Mouse (Mus musculus) neural tube, embryonic 12.5 days (tissue): Measurements from ENCODE around the gene Gls. TPM values are rescaled to one million over a fixed set of nuclear protein-coding genes. Genes with fewer than 3 reads are reported as not detected.

Experiments used
- ATAC-seq: fragments of 200-750 bp; cut with Nextera tagmentation; 2 replicates; pipeline ENCODE4 v1.8.0; 2017; ENCODE audit warnings: low read depth, mild to moderate bottlenecking, moderate TSS enrichment, moderate library complexity; ENCODE audit not compliant: low FRiP score
- H3K27ac ChIP-seq: fragments of 300-500 bp; sonication (generic); 2 replicates; pipeline ENCODE4 v1.5.1; 2016
- H3K27me3 ChIP-seq: fragments of 300-500 bp; sonication (generic); replicated peaks from 2 replicates; pipeline ENCODE4 v1.6.1; 2016; ENCODE audit warnings: mild to moderate bottlenecking
- H3K36me3 ChIP-seq: fragments of 300-500 bp; sonication (generic); 2 replicates; pipeline ENCODE4 v1.6.1; 2016; ENCODE audit warnings: mild to moderate bottlenecking
- H3K4me1 ChIP-seq: fragments of 300-500 bp; sonication (generic); 2 replicates; pipeline ENCODE4 v1.6.1; 2016
- H3K4me2 ChIP-seq: fragments of 300-500 bp; sonication (generic); replicated peaks from 2 replicates; pipeline ENCODE4 v1.6.1; 2016; ENCODE audit warnings: mild to moderate bottlenecking
- H3K4me3 ChIP-seq: fragments of 300-500 bp; sonication (generic); 2 replicates; pipeline ENCODE4 v1.5.1; 2016
- H3K9ac ChIP-seq: fragments of 300-500 bp; sonication (generic); 2 replicates; pipeline ENCODE4 v1.6.1; 2016; ENCODE audit warnings: mild to moderate bottlenecking
- H3K9me3 ChIP-seq: fragments of 300-500 bp; sonication (generic); 2 replicates; pipeline ENCODE4 v1.6.1; 2016; ENCODE audit warnings: mild to moderate bottlenecking
- WGBS: fragments of 180-500 bp; shearing (Covaris S2); methylation state at CpG from one replicate; pipeline ENCODE4 v1.1.7; 2016; 5-methylcytosine and 5-hydroxymethylcytosine counted together
- polyA plus RNA-seq: library from polyadenylated mRNA; unstranded; fragments of >200 nt; fragmentation: Nextera tagmentation; extraction: Ambion mirVana; gene quantifications from 2 replicates; pipeline ENCODE4 v1.2.1, GENCODE M21; 2016

The Gls gene
- polyA plus RNA-seq, 1 experiment from 2014 or later, result 38.3 TPM

DNA sequence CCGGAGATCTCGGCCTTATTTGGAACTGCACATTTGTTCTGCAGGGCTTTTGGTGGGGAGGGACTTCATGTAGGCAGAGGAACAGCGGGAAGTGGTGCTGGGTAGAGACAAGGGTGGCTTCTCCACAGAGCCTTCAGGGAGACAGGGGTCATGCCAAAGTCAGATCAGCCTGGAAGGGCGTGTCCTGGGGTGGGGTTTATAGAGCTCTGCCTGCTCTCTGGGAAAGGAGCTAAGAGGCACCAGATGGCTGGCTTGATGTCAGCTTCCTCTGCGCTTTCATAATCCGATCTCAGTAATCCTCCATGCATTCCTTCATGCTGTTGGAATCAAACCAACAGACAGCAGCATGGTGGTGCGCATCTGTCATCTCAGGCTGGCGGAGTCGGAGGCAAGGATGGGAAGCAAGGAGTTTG, 83.1 kb downstream of the Gls start:
- Histone ChIP-seq H3K4me2 (no peak overlapping the region), H3K9ac (no peak overlapping the region), H3K36me3 (peaks cover 5% of the 10 kb centered on the region; the same call in 1 of the 2 replicates), H3K4me3 (no peak overlapping the region), H3K9me3 (no peaks in the 10 kb centered on the region), H3K27ac (no peak overlapping the region), H3K27me3 (no peaks in the 10 kb centered on the region), H3K4me1 (peaks cover 3% of the 10 kb centered on the region; the same call in 1 of the 2 replicates)
- WGBS, result 54% methylated on average over 9 of the region's 9 CpGs
- ATAC-seq, result no peak

DNA sequence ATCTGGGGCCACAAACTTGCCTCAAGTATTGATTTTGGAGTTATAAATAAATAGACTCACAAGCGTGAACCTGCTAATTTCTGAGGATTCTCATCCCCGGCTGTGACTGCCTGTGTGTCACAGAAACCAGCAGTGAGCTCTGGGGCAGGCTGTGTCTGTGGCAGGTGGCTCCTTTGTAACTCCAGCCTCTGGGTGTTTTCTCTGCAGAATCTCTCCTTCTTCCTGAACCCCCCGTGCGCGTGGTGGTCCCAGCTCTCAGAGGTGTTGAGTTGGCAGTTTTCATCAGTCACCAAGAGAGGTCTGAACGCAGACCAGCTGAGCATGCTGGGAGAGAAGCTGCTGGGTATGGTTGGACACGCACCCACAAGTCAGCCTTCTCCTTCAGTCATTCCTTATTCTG, 84.3 kb downstream of the Gls start:
- Histone ChIP-seq H3K27me3 (no peaks in the 10 kb centered on the region), H3K9me3 (no peaks in the 10 kb centered on the region), H3K9ac (no peak overlapping the region), H3K36me3 (no peaks in the 10 kb centered on the region; the same call in 1 of the 2 replicates), H3K27ac (no peak overlapping the region), H3K4me2 (no peak overlapping the region), H3K4me3 (no peak overlapping the region), H3K4me1 (peaks cover 3% of the 10 kb centered on the region; the same call in 1 of the 2 replicates)
- no peak for ATAC-seq
- 74% methylated on average over 7 of the region's 7 CpGs for WGBS

DNA sequence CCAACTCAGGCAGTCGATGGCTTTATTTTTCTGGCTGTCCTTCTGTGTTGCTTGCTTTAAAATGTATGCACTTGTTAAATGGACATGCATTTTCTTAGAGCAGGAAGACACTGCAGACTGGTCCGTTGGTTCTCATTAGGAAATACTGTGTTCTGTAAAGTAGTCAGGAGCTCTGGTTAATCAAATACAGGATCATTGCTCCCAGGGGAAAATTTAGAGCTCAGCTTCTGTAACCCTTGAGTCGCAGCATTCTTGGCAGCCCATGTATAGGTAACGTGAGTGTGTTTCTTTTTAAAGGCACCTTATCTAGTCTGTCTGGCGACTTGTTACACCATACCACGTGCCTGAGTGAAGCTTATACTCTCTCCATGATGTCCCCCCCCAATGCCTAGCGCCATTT, 84.9 kb downstream of the Gls start:
- Histone ChIP-seq H3K9me3 (no peaks in the 10 kb centered on the region), H3K4me1 (peaks cover 3% of the 10 kb centered on the region; the same call in 1 of the 2 replicates), H3K4me3 (no peak overlapping the region), H3K4me2 (no peak overlapping the region), H3K9ac (no peak overlapping the region), H3K27ac (no peak overlapping the region), H3K27me3 (no peaks in the 10 kb centered on the region), H3K36me3 (no peaks in the 10 kb centered on the region; the same call in 1 of the 2 replicates)
- 80% methylated on average over 7 of the region's 7 CpGs for WGBS
- no peak for ATAC-seq

DNA sequence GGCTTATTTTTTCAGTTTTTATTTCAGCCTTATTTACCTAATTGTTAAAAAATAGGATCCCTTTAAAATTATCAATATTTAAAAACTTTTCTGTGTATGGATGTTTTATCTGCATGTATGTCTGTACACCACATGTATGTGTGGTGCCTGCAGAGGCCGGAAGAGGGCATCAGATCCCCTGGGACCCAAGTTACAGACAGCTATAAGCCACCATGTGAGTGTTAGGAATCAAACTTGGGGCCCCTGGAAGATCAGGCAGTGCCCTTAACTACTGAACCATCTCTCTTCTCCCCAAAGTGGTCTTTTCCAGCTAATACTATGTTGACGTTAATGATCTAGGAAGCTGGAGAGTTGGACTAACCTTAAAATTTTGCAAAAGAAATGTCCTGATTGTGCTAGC, 85.6 kb downstream of the Gls start:
- no peak overlapping the region for H3K27ac ChIP-seq
- WGBS, result 90% methylated on average over 2 of the region's 2 CpGs
- no peak overlapping the region for H3K9ac ChIP-seq
- H3K36me3 ChIP-seq, result no peaks in the 10 kb centered on the region; the same call in 1 of the 2 replicates
- peaks cover 3% of the 10 kb centered on the region; the same call in 1 of the 2 replicates for H3K4me1 ChIP-seq
- H3K4me3 ChIP-seq, result no peak overlapping the region
- ATAC-seq, result no peak
- no peaks in the 10 kb centered on the region for H3K27me3 ChIP-seq
- H3K9me3 ChIP-seq, result no peaks in the 10 kb centered on the region
- no peak overlapping the region for H3K4me2 ChIP-seq

DNA sequence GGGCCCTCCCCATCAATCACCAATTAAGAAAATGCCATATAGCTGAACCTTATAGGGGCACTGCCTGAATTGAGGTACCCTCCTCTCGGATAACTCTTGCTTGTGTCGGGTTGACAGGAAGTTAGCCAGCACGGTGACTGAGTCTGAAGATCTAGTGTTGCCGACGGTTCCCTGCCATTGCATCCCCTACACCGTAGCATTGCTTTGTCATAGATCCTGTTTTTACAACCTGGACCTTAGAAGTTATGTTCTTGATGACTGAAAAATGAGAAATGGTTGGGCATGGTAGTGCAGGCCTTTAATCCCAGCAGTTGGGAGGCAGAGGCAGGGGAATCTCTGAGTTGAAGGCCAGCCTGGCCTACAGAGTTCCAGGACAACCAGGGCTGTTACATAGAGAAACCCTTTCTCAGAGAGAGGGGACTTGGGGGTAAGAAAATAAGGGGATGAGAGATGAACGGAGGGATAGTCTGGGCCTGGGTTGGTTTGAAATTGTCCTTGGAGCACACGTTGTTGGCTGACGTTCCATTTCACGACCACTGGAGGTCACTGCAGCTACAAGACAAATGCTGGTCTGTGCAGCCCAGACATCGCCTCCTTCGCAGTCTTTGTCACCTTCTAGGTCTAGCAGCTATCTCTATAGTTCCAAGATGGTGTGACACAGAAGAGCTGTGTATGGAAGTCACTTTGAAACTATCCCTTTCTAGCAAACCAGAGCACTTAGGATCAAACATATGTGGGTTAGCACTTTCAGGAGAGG, 86.6 kb downstream of the Gls start:
- no peaks in the 10 kb centered on the region for H3K27me3 ChIP-seq
- H3K9me3 ChIP-seq, result no peaks in the 10 kb centered on the region
- no peak overlapping the region for H3K9ac ChIP-seq
- H3K27ac ChIP-seq, result no peak overlapping the region
- ATAC-seq, result peak; percentile 89
- H3K4me3 ChIP-seq, result no peak overlapping the region
- peaks cover 3% of the 10 kb centered on the region; the same call in 1 of the 2 replicates for H3K4me1 ChIP-seq
- H3K4me2 ChIP-seq, result no peak overlapping the region
- WGBS, result 54% methylated on average over 12 of the region's 12 CpGs
- H3K36me3 ChIP-seq, result no peaks in the 10 kb centered on the region; the same call in 1 of the 2 replicates

DNA sequence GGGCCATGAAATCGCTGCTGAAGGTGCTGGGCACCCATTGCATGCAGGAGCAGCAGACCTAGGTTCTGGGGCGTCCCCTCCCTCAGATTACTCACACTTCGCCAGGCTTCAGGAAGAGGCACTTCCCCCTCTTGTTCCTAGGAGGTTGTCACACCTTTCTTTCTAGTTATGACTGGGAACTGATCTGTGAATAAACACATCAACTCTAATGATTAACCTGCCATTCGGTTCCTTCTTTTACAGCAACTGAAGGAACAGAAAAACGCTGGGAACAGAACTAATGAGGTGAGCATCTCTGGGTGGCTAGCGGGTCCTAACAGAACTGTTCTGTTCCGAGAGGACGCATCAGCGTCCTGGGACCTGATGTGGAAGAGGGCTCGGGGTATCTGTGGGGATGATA, 88.1 kb downstream of the Gls start:
- H3K27me3 ChIP-seq, result no peaks in the 10 kb centered on the region
- 83% methylated on average over 10 of the region's 10 CpGs for WGBS
- no peak overlapping the region for H3K4me3 ChIP-seq
- no peak overlapping the region for H3K27ac ChIP-seq
- no peak for ATAC-seq
- no peaks in the 10 kb centered on the region for H3K9me3 ChIP-seq
- no peak overlapping the region for H3K4me2 ChIP-seq
- no peaks in the 10 kb centered on the region; the same call in 1 of the 2 replicates for H3K36me3 ChIP-seq
- H3K4me1 ChIP-seq, result peaks cover 3% of the 10 kb centered on the region; the same call in 1 of the 2 replicates
- H3K9ac ChIP-seq, result no peak overlapping the region

DNA sequence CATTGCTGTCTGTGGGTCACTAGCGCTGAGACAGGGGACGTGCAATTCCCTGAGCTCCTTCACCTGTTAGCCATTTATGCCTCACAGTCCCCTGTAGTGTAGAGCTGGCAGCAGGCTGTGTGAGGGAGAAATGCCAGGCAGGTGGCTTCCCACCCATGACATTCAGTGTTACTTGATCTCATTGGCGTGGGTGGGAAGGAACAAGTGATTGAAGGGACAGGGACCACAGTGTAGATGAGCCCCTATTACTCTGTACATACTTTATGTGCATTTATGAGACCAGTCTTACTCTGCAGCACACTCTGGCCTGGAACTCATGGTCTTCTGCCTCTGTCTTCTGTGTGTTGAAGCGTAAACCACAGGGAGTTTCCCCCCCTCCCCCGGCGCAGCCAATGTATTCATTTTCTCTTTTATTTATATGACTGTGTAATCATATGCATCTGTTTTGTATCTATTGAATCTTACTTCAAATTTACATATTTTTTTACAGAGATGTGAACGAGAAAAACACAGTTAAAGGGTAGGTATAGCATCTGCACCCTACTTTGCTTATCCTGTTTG, 89.4 kb downstream of the Gls start:
- H3K9ac ChIP-seq, result no peak overlapping the region
- peaks cover 3% of the 10 kb centered on the region; the same call in 1 of the 2 replicates for H3K4me1 ChIP-seq
- no peak overlapping the region for H3K4me2 ChIP-seq
- WGBS, result 90% methylated on average over 7 of the region's 7 CpGs
- no peak overlapping the region for H3K4me3 ChIP-seq
- H3K36me3 ChIP-seq, result no peaks in the 10 kb centered on the region; the same call in 1 of the 2 replicates
- no peaks in the 10 kb centered on the region for H3K9me3 ChIP-seq
- no peaks in the 10 kb centered on the region for H3K27me3 ChIP-seq
- no peak overlapping the region for H3K27ac ChIP-seq
- ATAC-seq, result no peak

DNA sequence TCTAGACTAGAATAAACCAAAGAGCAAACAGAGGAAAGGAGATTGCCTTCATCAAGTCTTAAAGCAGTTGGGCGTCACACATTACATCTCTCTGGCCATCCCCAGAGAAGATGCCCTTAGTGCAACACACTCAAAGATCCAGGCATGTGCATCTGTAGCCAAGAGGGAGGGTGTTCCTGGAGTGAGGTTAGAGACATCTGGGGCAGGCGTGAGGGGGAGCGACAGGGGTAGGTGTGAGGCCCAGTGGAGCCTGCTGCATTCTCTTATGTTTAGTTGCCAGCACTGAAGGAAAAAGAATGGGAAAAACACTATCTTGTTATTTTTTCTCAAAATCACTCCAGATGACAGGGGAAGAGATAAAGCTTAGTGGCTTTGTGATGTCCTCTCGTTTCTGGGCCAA, 89.8 kb downstream of the Gls start:
- no peaks in the 10 kb centered on the region for H3K27me3 ChIP-seq
- no peak overlapping the region for H3K4me2 ChIP-seq
- H3K9me3 ChIP-seq, result no peaks in the 10 kb centered on the region
- no peak for ATAC-seq
- H3K36me3 ChIP-seq, result peaks cover under 1% of the 10 kb centered on the region; the same call in 1 of the 2 replicates
- no peak overlapping the region for H3K27ac ChIP-seq
- 90% methylated on average over 4 of the region's 4 CpGs for WGBS
- peaks cover 3% of the 10 kb centered on the region; the same call in 1 of the 2 replicates for H3K4me1 ChIP-seq
- H3K4me3 ChIP-seq, result no peak overlapping the region
- H3K9ac ChIP-seq, result no peak overlapping the region

DNA sequence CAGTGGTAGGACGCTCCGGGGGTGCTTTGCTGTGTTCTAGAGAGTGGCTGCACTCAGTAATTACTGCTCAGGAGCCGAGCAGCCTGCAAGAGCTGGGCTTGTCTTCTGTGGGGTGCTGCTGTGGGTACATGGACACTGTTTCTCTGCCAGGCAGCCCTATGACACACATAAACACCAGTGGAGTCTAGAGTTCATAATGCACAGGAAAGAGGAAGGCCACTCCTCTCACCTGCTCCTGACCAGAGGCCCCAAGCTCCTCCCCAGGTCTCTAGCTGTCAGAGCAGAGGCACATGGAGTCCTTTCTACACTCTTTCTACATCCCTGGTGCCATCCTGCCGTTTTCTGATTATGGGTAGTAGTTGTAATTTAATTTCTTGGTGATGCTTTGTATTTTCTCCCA, 90.9 kb downstream of the Gls start:
- no peak overlapping the region for H3K9ac ChIP-seq
- H3K4me1 ChIP-seq, result no peaks in the 10 kb centered on the region
- no peaks in the 10 kb centered on the region for H3K9me3 ChIP-seq
- WGBS, result 84% methylated on average over 4 of the region's 4 CpGs
- no peaks in the 10 kb centered on the region for H3K27me3 ChIP-seq
- H3K4me3 ChIP-seq, result no peak overlapping the region
- ATAC-seq, result no peak
- H3K4me2 ChIP-seq, result no peak overlapping the region
- H3K36me3 ChIP-seq, result peaks cover 3% of the 10 kb centered on the region; the same call in 1 of the 2 replicates
- no peak overlapping the region for H3K27ac ChIP-seq

DNA sequence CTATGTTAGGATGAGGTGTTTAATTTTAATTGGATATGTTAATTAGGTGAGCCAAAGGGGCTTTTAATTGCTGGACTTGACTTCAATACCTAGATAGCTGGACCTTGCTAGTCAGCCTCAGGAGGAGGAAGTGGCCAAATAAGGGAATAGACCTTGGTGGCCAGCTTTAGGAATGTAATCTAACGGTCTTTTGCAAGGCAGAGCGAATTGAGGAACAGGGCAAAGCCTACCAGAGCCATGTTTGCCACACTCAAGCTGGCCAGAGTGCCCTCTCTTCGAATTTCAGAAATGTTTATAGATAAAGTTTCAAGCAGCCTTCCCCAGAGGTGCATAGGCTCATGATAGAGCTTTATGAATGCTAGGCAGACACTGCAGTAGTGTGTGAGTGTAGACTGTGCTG, 91.5 kb downstream of the Gls start:
- Histone ChIP-seq H3K9me3 (no peaks in the 10 kb centered on the region), H3K4me2 (no peak overlapping the region), H3K27me3 (no peaks in the 10 kb centered on the region), H3K4me1 (no peaks in the 10 kb centered on the region), H3K9ac (no peak overlapping the region), H3K36me3 (peaks cover 3% of the 10 kb centered on the region; the same call in 1 of the 2 replicates), H3K4me3 (no peak overlapping the region), H3K27ac (no peak overlapping the region)
- no peak for ATAC-seq
- 81% methylated on average over 3 of the region's 3 CpGs for WGBS

DNA sequence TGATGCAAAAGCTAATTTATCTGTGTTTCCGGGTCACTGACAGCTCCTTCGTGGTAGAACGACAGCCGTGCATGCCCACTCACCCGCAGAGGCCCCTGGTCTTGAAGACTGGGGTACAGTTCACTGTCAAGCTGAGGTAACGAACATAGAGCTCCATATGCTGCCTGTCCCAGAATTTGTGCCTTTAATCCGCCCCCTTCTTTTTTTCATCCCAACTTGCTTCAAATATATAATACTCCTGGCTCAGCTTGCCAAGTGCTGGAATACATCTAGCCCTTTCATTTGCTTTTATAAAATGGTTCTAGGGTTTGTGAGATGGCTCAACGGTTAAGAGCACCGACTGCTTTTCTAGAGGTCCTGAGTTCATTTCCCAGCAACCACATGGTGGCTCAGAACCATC, 92.5 kb downstream of the Gls start:
- 82% methylated on average over 9 of the region's 9 CpGs for WGBS
- ATAC-seq, result no peak
- no peak overlapping the region for H3K9ac ChIP-seq
- H3K27ac ChIP-seq, result no peak overlapping the region
- H3K9me3 ChIP-seq, result no peaks in the 10 kb centered on the region
- H3K36me3 ChIP-seq, result peaks cover 3% of the 10 kb centered on the region; the same call in 1 of the 2 replicates
- H3K4me1 ChIP-seq, result no peaks in the 10 kb centered on the region
- no peak overlapping the region for H3K4me3 ChIP-seq
- H3K27me3 ChIP-seq, result no peaks in the 10 kb centered on the region
- no peak overlapping the region for H3K4me2 ChIP-seq

DNA sequence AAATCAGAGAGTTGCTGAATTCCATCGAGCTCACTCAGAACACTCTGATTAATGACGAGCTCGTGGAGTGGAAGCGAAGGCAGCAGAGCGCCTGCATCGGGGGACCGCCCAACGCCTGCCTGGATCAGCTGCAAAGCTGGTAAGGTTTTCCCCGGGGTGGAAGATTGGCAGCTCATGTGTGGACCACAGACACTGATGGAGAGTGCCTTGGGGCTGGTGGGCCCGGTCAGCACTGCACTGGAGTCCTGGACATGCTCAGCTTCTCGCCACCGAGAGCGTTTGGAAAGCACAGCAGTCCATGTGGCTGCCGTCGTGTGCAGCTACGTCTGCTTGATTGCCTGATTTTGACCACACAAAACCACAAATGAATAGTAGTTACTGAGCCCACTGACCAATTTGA, 95.7 kb downstream of the Gls start:
- Histone ChIP-seq H3K9ac (no peak overlapping the region), H3K4me3 (no peak overlapping the region), H3K4me2 (no peak overlapping the region), H3K27me3 (no peaks in the 10 kb centered on the region), H3K9me3 (no peaks in the 10 kb centered on the region), H3K27ac (no peak overlapping the region), H3K36me3 (peaks cover 3% of the 10 kb centered on the region; the same call in 1 of the 2 replicates), H3K4me1 (no peaks in the 10 kb centered on the region)
- WGBS, result 71% methylated on average over 16 of the region's 16 CpGs
- no peak; the same call in 1 of the 2 replicates for ATAC-seq
